Mouse (Mus musculus) forebrain, embryonic 14.5 days (tissue): Measurements from ENCODE around the gene Prkag3. TPM values are rescaled to one million over a fixed set of nuclear protein-coding genes. Genes with fewer than 3 reads are reported as not detected.

ENCODE experiments used
- ATAC-seq: fragments of 200-750 bp; cut with Nextera tagmentation; 2 replicates; pipeline ENCODE4 v1.8.0; 2017; ENCODE audit warnings: mild to moderate bottlenecking, moderate library complexity
- DNase-seq: peaks from one replicate; pipeline ENCODE4 v3.0.0-alpha.2; 2015; ENCODE audit warnings: low spot score
- H3K27ac ChIP-seq: fragments of 300-500 bp; sonication (generic); 2 replicates; pipeline ENCODE4 v1.5.1; 2014; ENCODE audit warnings: low read depth, mild to moderate bottlenecking, control low read depth, low read length, moderate library complexity
- H3K27me3 ChIP-seq: fragments of 300-500 bp; sonication (generic); replicated peaks from 2 replicates; pipeline ENCODE4 v1.6.1; 2014; ENCODE audit warnings: low read length, control low read depth, mixed read lengths; ENCODE audit not compliant: control insufficient read depth, insufficient read depth
- H3K36me3 ChIP-seq: fragments of 300-500 bp; sonication (generic); 2 replicates; pipeline ENCODE4 v1.6.1; 2014; ENCODE audit warnings: low read length, control low read depth; ENCODE audit not compliant: control insufficient read depth, insufficient read depth
- H3K4me1 ChIP-seq: fragments of 300-500 bp; sonication (generic); 2 replicates; pipeline ENCODE4 v1.6.1; 2014; ENCODE audit warnings: antibody characterized with exemption, low read length, control low read depth; ENCODE audit not compliant: control insufficient read depth, insufficient read depth
- H3K4me2 ChIP-seq: fragments of 300-500 bp; sonication (generic); 2 replicates; pipeline ENCODE4 v1.6.1; 2014; ENCODE audit warnings: mild to moderate bottlenecking, control low read depth, low read length
- H3K4me3 ChIP-seq: fragments of 300-500 bp; sonication (generic); 2 replicates; pipeline ENCODE4 v1.5.1; 2014; ENCODE audit warnings: low read depth, low read length, control low read depth
- H3K9ac ChIP-seq: fragments of 300-500 bp; sonication (generic); 2 replicates; pipeline ENCODE4 v1.6.1; 2014; ENCODE audit warnings: mild to moderate bottlenecking, low read length, control low read depth, moderate library complexity
- H3K9me3 ChIP-seq: fragments of 300-500 bp; sonication (generic); replicated peaks from 2 replicates; pipeline ENCODE4 v1.6.1; 2016; ENCODE audit warnings: low read length, control low read depth, mixed read lengths; ENCODE audit not compliant: control insufficient read depth
- WGBS: fragments of 180-500 bp; shearing (Covaris S2); extraction: QIAGEN DNeasy Blood & Tissue Kit; methylation state at CpG from one replicate; pipeline ENCODE4 v1.1.7; 2014; 5-methylcytosine and 5-hydroxymethylcytosine counted together
- polyA plus RNA-seq: library from polyadenylated mRNA; unstranded; fragments of >200 nt; fragmentation: Nextera tagmentation; extraction: Ambion mirVana; gene quantifications from 2 replicates; pipeline ENCODE4 v1.2.1, GENCODE M21; 2014

The Prkag3 gene
- polyA plus RNA-seq, 1 experiment from 2014 or later = not detected

- H3K27ac ChIP-seq = no peak overlapping the region
- DNase-seq = no peak
- 35% methylated on average over 12 of the region's 12 CpGs for WGBS
- no peak for ATAC-seq
- no peaks in the 10 kb centered on the region for H3K36me3 ChIP-seq
- 0 out of 2 replicates have a peak, but pooled peaks cover 4% of the 10 kb centered on the region for H3K27me3 ChIP-seq
- H3K4me2 ChIP-seq = peak overlapping the region; percentile 74
- peaks cover 10% of the 10 kb centered on the region for H3K4me1 ChIP-seq
- peak overlapping the region; percentile 63 for H3K9ac ChIP-seq
- H3K4me3 ChIP-seq = peak overlapping the region; percentile 32
- no peaks in the 10 kb centered on the region for H3K9me3 ChIP-seq
Measured at GRCm38 (mm10) chr1:74713859-74714730, 34.9 kb downstream of the Prkag3 start.

GRCm38 (mm10) chr1:74713099-74713858 lies 35.7 kb downstream of the Prkag3 start, which contains the start of gene Cyp27a1:
Gene Cyp27a1 (plus strand): TSS chr1:74713574.
- Histone ChIP-seq H3K4me3 (peak within 1 kb of the TSS; percentile 32), H3K9me3 (no peaks in the 10 kb centered on the region), H3K27ac (no peak within 1 kb of the TSS), H3K27me3 (0 out of 2 replicates have a peak, but pooled peaks cover 4% of the 10 kb centered on the region), H3K4me1 (peaks cover 10% of the 10 kb centered on the region), H3K9ac (peak within 1 kb of the TSS; percentile 63), H3K36me3 (no peaks in the 10 kb centered on the region), H3K4me2 (peak within 1 kb of the TSS; percentile 74)
- WGBS = 2% methylated on average over 35 of the region's 35 CpGs
- DNase-seq (peak; percentile 31), ATAC-seq (0 out of 2 replicates have a peak, but pooled peaks have one; percentile 23)

GRCm38 (mm10) chr1:74712461-74713098 lies 36.4 kb downstream of the Prkag3 start:
- Histone ChIP-seq H3K36me3 (no peaks in the 10 kb centered on the region), H3K9ac (no peak overlapping the region), H3K4me1 (peaks cover 10% of the 10 kb centered on the region), H3K27ac (no peak overlapping the region), H3K4me2 (peak overlapping the region; percentile 74), H3K27me3 (0 out of 2 replicates have a peak, but pooled peaks cover 4% of the 10 kb centered on the region), H3K9me3 (no peaks in the 10 kb centered on the region), H3K4me3 (peak overlapping the region; percentile 32)
- WGBS = 37% methylated on average over 5 of the region's 5 CpGs
- DNase-seq (no peak), ATAC-seq (no peak)

GRCm38 (mm10) chr1:74712046-74712445 lies 37.0 kb downstream of the Prkag3 start:
- Histone ChIP-seq H3K9me3 (no peaks in the 10 kb centered on the region), H3K4me2 (no peak overlapping the region), H3K36me3 (no peaks in the 10 kb centered on the region), H3K4me1 (peaks cover 10% of the 10 kb centered on the region), H3K4me3 (no peak overlapping the region), H3K27me3 (0 out of 2 replicates have a peak, but pooled peaks cover 4% of the 10 kb centered on the region), H3K27ac (no peak overlapping the region), H3K9ac (no peak overlapping the region)
- WGBS = 86% methylated on average over 4 of the region's 4 CpGs
- ATAC-seq = no peak
- no peak for DNase-seq

GRCm38 (mm10) chr1:74709566-74709965 lies 39.5 kb downstream of the Prkag3 start:
- no peaks in the 10 kb centered on the region for H3K9me3 ChIP-seq
- H3K27ac ChIP-seq = no peak overlapping the region
- ATAC-seq (no peak), DNase-seq (no peak)
- H3K36me3 ChIP-seq = no peaks in the 10 kb centered on the region
- H3K4me2 ChIP-seq = no peak overlapping the region
- 0 out of 2 replicates have a peak, but pooled peaks cover 4% of the 10 kb centered on the region for H3K27me3 ChIP-seq
- H3K4me1 ChIP-seq = peaks cover 10% of the 10 kb centered on the region
- H3K4me3 ChIP-seq = no peak overlapping the region
- 39% methylated on average over 6 of the region's 6 CpGs for WGBS
- H3K9ac ChIP-seq = no peak overlapping the region

- Histone ChIP-seq H3K36me3 (peaks cover 15% of the 10 kb centered on the region), H3K4me1 (no peaks in the 10 kb centered on the region), H3K4me2 (no peak overlapping the region), H3K27me3 (no peaks in the 10 kb centered on the region), H3K4me3 (no peak overlapping the region), H3K9me3 (no peaks in the 10 kb centered on the region), H3K9ac (no peak overlapping the region), H3K27ac (no peak overlapping the region)
- ATAC-seq = no peak
- no peak for DNase-seq
- WGBS = 81% methylated on average over 5 of the region's 5 CpGs
Measured at GRCm38 (mm10) chr1:74705016-74705415, 44.0 kb downstream of the Prkag3 start.

- ATAC-seq = no peak
- no peak for DNase-seq
- no peaks in the 10 kb centered on the region for H3K4me1 ChIP-seq
- no peak overlapping the region for H3K4me3 ChIP-seq
- peaks cover 24% of the 10 kb centered on the region for H3K36me3 ChIP-seq
- no peak overlapping the region for H3K4me2 ChIP-seq
- H3K27ac ChIP-seq = no peak overlapping the region
- H3K9ac ChIP-seq = no peak overlapping the region
- no peaks in the 10 kb centered on the region for H3K27me3 ChIP-seq
- no peaks in the 10 kb centered on the region for H3K9me3 ChIP-seq
- 82% methylated on average over 3 of the region's 3 CpGs for WGBS
Measured at GRCm38 (mm10) chr1:74704156-74704555, 44.9 kb downstream of the Prkag3 start.

- Histone ChIP-seq H3K4me3 (no peak overlapping the region), H3K27ac (no peak overlapping the region), H3K9me3 (no peaks in the 10 kb centered on the region), H3K36me3 (peaks cover 44% of the 10 kb centered on the region), H3K4me2 (no peak overlapping the region), H3K4me1 (no peaks in the 10 kb centered on the region), H3K9ac (no peak overlapping the region), H3K27me3 (no peaks in the 10 kb centered on the region)
- DNase-seq = no peak
- ATAC-seq = no peak
- WGBS = 83% methylated on average over 6 of the region's 6 CpGs
Measured at GRCm38 (mm10) chr1:74702142-74702553, 46.9 kb downstream of the Prkag3 start.
